Mouse (Mus musculus): ENCODE data around the gene Ppfibp1. TPM values are rescaled to one million over a fixed set of nuclear protein-coding genes. Genes with fewer than 3 reads are reported as not detected.

The Ppfibp1 gene
- total and polyA plus RNA-seq, 2 experiments, result 6.9 to 20.8 TPM

DNA sequence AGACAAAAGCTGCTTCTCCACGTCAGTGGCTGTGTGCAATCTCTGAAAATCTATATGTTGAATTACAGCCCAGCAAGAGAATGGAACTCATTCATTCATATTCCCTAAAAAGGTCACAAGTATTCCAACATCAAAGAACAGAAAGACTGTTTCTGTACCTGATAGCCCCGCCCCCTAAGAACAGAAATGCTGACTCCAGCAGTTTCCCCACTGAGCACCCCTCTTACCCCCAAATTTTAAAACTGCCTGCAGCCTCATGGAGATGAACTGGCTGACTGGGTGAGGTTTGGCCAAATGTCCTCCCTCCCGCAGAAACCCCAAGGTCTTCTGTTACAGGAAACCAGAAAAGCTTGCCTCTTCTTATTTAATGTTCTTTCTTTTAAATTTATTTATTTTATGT is 40.9 kb upstream of the Ppfibp1 start:
- H3K4me3 ChIP-seq (ENCODE audit: insufficient read depth, low read depth, low read length), result no peak overlapping the region
- no peaks in the 10 kb centered on the region for H3K27me3 ChIP-seq (ENCODE audit: control insufficient read depth, insufficient read depth, low read length)
- TF ChIP-seq CTCF (IDR thresholded peaks at IDR 0.05; ENCODE audit: low read depth, low read length) (no peak), POLR2A (IDR thresholded peaks at IDR 0.05; ENCODE audit: extremely low read depth, insufficient read depth, low read length) (no peak)
- H3K79me2 ChIP-seq (ENCODE audit: control insufficient read depth, insufficient read depth, low read length), result no peaks in the 10 kb centered on the region
- H3K36me3 ChIP-seq (ENCODE audit: control insufficient read depth, insufficient read depth, low read length), result no peaks in the 10 kb centered on the region
- 94% methylated on average over 3 of the region's 3 CpGs for WGBS
- H3K4me1 ChIP-seq (ENCODE audit: control insufficient read depth, insufficient read depth, low read length), result no peaks in the 10 kb centered on the region
- no peak overlapping the region for H3K27ac ChIP-seq (replicated peaks; ENCODE audit: insufficient read depth, low read depth, low read length)
- H3K9ac ChIP-seq (ENCODE audit: low read depth, low read length), result no peak overlapping the region
- DNase-seq (ENCODE audit: extremely low read depth, low read depth, low spot score), result no peak

DNA sequence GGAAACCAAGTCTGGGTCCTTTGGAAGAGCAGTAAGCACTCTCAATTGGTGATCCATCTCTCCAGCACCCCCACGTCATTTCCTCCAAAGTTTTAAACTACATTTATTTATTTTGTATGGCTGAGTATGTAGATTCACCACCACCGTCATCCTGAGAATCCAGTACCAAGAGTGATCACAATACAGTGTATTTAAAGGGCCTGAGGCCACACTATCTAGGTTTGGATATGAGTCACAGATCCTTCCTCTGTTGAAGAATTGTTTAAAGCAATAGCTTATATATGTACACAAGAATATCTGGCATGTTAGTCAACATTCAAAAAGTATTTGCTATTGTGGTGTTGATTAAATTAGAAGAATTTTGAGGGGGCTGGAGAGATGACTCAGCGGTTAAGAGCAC is 40.0 kb upstream of the Ppfibp1 start:
- H3K4me3 ChIP-seq (ENCODE audit: insufficient read depth, low read depth, low read length), result no peak overlapping the region
- H3K27ac ChIP-seq (replicated peaks; ENCODE audit: insufficient read depth, low read depth, low read length), result no peak overlapping the region
- no peak for DNase-seq (ENCODE audit: extremely low read depth, low read depth, low spot score)
- H3K36me3 ChIP-seq (ENCODE audit: control insufficient read depth, insufficient read depth, low read length), result no peaks in the 10 kb centered on the region
- TF ChIP-seq POLR2A (IDR thresholded peaks at IDR 0.05; ENCODE audit: extremely low read depth, insufficient read depth, low read length) (no peak), CTCF (IDR thresholded peaks at IDR 0.05; ENCODE audit: low read depth, low read length) (no peak)
- WGBS, result 83% methylated on average over 3 of the region's 3 CpGs
- no peaks in the 10 kb centered on the region for H3K27me3 ChIP-seq (ENCODE audit: control insufficient read depth, insufficient read depth, low read length)
- H3K4me1 ChIP-seq (ENCODE audit: control insufficient read depth, insufficient read depth, low read length), result no peaks in the 10 kb centered on the region
- no peaks in the 10 kb centered on the region for H3K79me2 ChIP-seq (ENCODE audit: control insufficient read depth, insufficient read depth, low read length)
- no peak overlapping the region for H3K9ac ChIP-seq (ENCODE audit: low read depth, low read length)

DNA sequence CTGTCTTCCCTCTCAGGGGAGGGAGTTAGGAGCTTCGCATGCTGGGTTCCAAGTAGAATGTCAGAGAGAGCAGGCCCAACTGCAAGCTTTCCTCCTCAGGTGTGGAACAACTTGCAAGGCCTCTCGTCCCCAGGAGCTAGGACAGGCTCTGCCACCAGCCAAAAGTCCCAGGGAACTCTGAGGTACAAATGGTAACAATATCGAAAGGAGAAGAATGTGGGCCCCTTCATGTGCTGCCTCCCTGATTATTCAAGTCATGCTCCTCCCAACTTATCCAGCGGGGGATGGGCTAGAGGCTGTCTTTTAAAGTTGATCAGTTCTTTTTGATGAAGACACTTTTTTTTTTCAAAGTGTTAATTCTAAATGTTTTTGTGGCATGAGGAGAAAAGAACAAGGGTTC is 38.2 kb upstream of the Ppfibp1 start, which contains the start of gene Smco2:
TSS of gene Smco2 (plus strand) at position 55 of the 400 bp plus-strand sequence.
- 88% methylated on average over 4 of the region's 4 CpGs for WGBS
- Histone ChIP-seq H3K27me3 (ENCODE audit: control insufficient read depth, insufficient read depth, low read length) (no peaks in the 10 kb centered on the region), H3K27ac (replicated peaks; ENCODE audit: insufficient read depth, low read depth, low read length) (no peak within 1 kb of the TSS), H3K36me3 (ENCODE audit: control insufficient read depth, insufficient read depth, low read length) (no peaks in the 10 kb centered on the region), H3K9ac (ENCODE audit: low read depth, low read length) (no peak within 1 kb of the TSS), H3K4me3 (ENCODE audit: insufficient read depth, low read depth, low read length) (no peak within 1 kb of the TSS), H3K4me1 (ENCODE audit: control insufficient read depth, insufficient read depth, low read length) (no peaks in the 10 kb centered on the region), H3K79me2 (ENCODE audit: control insufficient read depth, insufficient read depth, low read length) (no peaks in the 10 kb centered on the region)
- DNase-seq (ENCODE audit: extremely low read depth, low read depth, low spot score), result no peak
- no peak for TF ChIP-seq POLR2A (IDR thresholded peaks at IDR 0.05; ENCODE audit: extremely low read depth, insufficient read depth, low read length)

DNA sequence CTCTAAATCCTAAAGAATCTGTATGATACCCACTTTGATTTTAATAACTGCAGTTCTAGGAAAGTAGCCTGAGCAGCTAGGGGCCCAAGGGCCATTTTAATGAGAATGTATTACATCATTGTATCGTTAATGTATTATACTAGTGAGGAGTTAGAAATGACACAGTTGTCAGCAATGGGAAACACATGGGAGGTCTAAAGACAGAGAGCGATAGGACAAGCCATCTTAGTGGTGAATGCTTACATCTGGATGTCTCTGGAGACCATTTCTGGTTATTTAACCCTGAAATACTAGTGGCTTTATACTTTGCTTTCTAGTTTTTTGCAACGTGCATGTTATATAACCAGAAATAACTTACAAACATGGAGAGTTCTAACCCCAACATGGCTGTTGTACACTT is 36.4 kb upstream of the Ppfibp1 start:
- no peaks in the 10 kb centered on the region for H3K79me2 ChIP-seq (ENCODE audit: control insufficient read depth, insufficient read depth, low read length)
- H3K27ac ChIP-seq (replicated peaks; ENCODE audit: insufficient read depth, low read depth, low read length), result no peak overlapping the region
- 85% methylated on average over 3 of the region's 3 CpGs for WGBS
- no peak overlapping the region for H3K9ac ChIP-seq (ENCODE audit: low read depth, low read length)
- H3K4me1 ChIP-seq (ENCODE audit: control insufficient read depth, insufficient read depth, low read length), result no peaks in the 10 kb centered on the region
- TF ChIP-seq POLR2A (IDR thresholded peaks at IDR 0.05; ENCODE audit: extremely low read depth, insufficient read depth, low read length), result no peak
- TF ChIP-seq CTCF (IDR thresholded peaks at IDR 0.05; ENCODE audit: low read depth, low read length), result no peak
- no peaks in the 10 kb centered on the region for H3K36me3 ChIP-seq (ENCODE audit: control insufficient read depth, insufficient read depth, low read length)
- no peaks in the 10 kb centered on the region for H3K27me3 ChIP-seq (ENCODE audit: control insufficient read depth, insufficient read depth, low read length)
- H3K4me3 ChIP-seq (ENCODE audit: insufficient read depth, low read depth, low read length), result no peak overlapping the region
- DNase-seq (ENCODE audit: extremely low read depth, low read depth, low spot score), result no peak

DNA sequence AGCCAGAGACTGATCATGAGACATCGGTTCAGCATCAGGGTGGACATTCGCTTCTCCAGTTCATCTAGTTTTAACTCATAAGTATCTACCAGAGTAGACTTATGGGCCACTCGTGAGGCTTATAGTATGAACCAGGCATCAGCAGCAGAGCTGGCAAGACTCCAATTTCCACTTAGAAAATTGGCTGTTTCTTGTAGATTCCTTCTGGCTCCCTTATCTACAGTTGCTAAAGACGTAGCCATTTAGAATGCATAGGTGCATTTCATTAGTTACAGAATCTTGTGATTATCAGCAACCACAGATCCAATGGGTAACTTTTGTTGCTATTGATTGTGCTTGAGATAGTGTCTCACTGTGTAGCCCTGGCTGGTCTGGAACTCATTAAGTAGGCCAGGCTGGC is 35.5 kb upstream of the Ppfibp1 start:
- DNase-seq (ENCODE audit: extremely low read depth, low read depth, low spot score), result no peak
- no peaks in the 10 kb centered on the region for H3K4me1 ChIP-seq (ENCODE audit: control insufficient read depth, insufficient read depth, low read length)
- no peak overlapping the region for H3K4me3 ChIP-seq (ENCODE audit: insufficient read depth, low read depth, low read length)
- no peaks in the 10 kb centered on the region for H3K36me3 ChIP-seq (ENCODE audit: control insufficient read depth, insufficient read depth, low read length)
- WGBS, result 79% methylated on average over 4 of the region's 4 CpGs
- no peak for TF ChIP-seq CTCF (IDR thresholded peaks at IDR 0.05; ENCODE audit: low read depth, low read length)
- no peak for TF ChIP-seq POLR2A (IDR thresholded peaks at IDR 0.05; ENCODE audit: extremely low read depth, insufficient read depth, low read length)
- H3K79me2 ChIP-seq (ENCODE audit: control insufficient read depth, insufficient read depth, low read length), result no peaks in the 10 kb centered on the region
- no peak overlapping the region for H3K9ac ChIP-seq (ENCODE audit: low read depth, low read length)
- H3K27me3 ChIP-seq (ENCODE audit: control insufficient read depth, insufficient read depth, low read length), result no peaks in the 10 kb centered on the region
- no peak overlapping the region for H3K27ac ChIP-seq (replicated peaks; ENCODE audit: insufficient read depth, low read depth, low read length)

DNA sequence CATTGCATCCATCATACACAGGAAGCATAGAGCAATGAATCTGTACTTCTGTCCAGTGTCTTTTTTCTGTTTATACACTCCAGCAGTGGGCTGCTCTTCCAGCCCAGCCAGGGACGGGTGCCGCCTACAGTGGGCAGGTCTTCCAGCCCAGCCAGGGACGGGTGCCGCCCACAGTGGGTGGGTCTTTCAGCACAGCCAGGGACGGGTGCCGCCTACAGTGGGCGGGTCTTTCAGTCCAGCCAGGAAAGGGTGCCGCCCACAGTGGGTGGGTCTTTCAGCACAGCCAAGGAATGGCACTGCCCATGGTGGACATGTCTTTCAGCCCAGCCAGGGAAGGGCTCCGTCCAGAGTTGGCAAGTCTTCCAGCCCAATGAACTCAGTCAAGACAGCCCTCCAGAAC is 33.1 kb upstream of the Ppfibp1 start:
- H3K4me3 ChIP-seq (ENCODE audit: insufficient read depth, low read depth, low read length), result no peak overlapping the region
- 93% methylated on average over 9 of the region's 9 CpGs for WGBS
- H3K79me2 ChIP-seq (ENCODE audit: control insufficient read depth, insufficient read depth, low read length), result no peaks in the 10 kb centered on the region
- no peaks in the 10 kb centered on the region for H3K27me3 ChIP-seq (ENCODE audit: control insufficient read depth, insufficient read depth, low read length)
- no peaks in the 10 kb centered on the region for H3K36me3 ChIP-seq (ENCODE audit: control insufficient read depth, insufficient read depth, low read length)
- H3K27ac ChIP-seq (replicated peaks; ENCODE audit: insufficient read depth, low read depth, low read length), result no peak overlapping the region
- H3K9ac ChIP-seq (ENCODE audit: low read depth, low read length), result no peak overlapping the region
- no peak for TF ChIP-seq CTCF (IDR thresholded peaks at IDR 0.05; ENCODE audit: low read depth, low read length)
- TF ChIP-seq POLR2A (IDR thresholded peaks at IDR 0.05; ENCODE audit: extremely low read depth, insufficient read depth, low read length), result no peak
- no peaks in the 10 kb centered on the region for H3K4me1 ChIP-seq (ENCODE audit: control insufficient read depth, insufficient read depth, low read length)
- no peak for DNase-seq (ENCODE audit: extremely low read depth, low read depth, low spot score)
